Comparison of ENCODE assay signal across 29 mouse cellular contexts in genomic region chr2:5035241-5035640, GRCm38 (mm10). TPM values are rescaled to one million over a fixed set of nuclear protein-coding genes. Genes with fewer than 3 reads are reported as not detected.
"Had no signal": no experiment of that assay in that cellular context is flagged by ENCODE, and none has a peak within 500 bp of the region (broad histone marks: within the 10 kb centered on the region; RNA-seq: fewer than 3 reads in every experiment).

No protein-coding gene starts in this region.

- ATAC-seq: forebrain, postnatal 0 days; hindbrain, postnatal 0 days had no signal

- H3K4me2 ChIP-seq: heart, embryonic 11.5 days; heart, embryonic 13.5 days; heart, embryonic 15.5 days; hindbrain, embryonic 12.5 days; hindbrain, embryonic 15.5 days; limb, embryonic 12.5 days had no signal

- H3K4me3 ChIP-seq: heart, adult 2 months; heart, embryonic 13.5 days; heart, embryonic 15.5 days; hindbrain, embryonic 12.5 days; hindbrain, embryonic 15.5 days; layer of hippocampus, adult 2 months; left cerebral cortex, adult 2 months; limb, embryonic 10.5 days; limb, embryonic 12.5 days had no signal

- H3K9ac ChIP-seq: forebrain, postnatal 0 days; heart, embryonic 13.5 days; heart, embryonic 15.5 days; hindbrain, embryonic 12.5 days; hindbrain, embryonic 15.5 days; limb, embryonic 12.5 days; liver, embryonic 14.5 days had no signal

- H3K36me3 ChIP-seq: heart, embryonic 15.5 days; hindbrain, embryonic 12.5 days; hindbrain, embryonic 15.5 days; limb, embryonic 10.5 days; limb, embryonic 12.5 days had no signal

- H3K4me1 ChIP-seq: hindbrain, embryonic 15.5 days; limb, embryonic 10.5 days; limb, embryonic 12.5 days had no signal

- H3K27me3 ChIP-seq: heart, embryonic 13.5 days; heart, embryonic 15.5 days; hindbrain, embryonic 12.5 days; hindbrain, embryonic 15.5 days; limb, embryonic 12.5 days had no signal

- H3K9me3 ChIP-seq: heart, embryonic 13.5 days; heart, embryonic 15.5 days; hindbrain, embryonic 12.5 days; hindbrain, embryonic 15.5 days; limb, embryonic 10.5 days; limb, embryonic 12.5 days had no signal

- H3K27ac ChIP-seq: heart, adult 2 months; heart, embryonic 13.5 days; heart, embryonic 15.5 days; hindbrain, embryonic 12.5 days; hindbrain, embryonic 15.5 days; hindbrain, postnatal 0 days; layer of hippocampus, adult 2 months; left cerebral cortex, adult 2 months; limb, embryonic 10.5 days; limb, embryonic 12.5 days; liver, embryonic 14.5 days had no signal

- DNase-seq: forebrain, postnatal 0 days; gastrocnemius, postnatal 14 days; gastrocnemius, postnatal 36 days; heart, adult 11 months; heart, adult 2 months; heart, postnatal 14 days; heart, postnatal 36 days; kidney, adult 18-20 months; kidney, adult 8-10 months; kidney, postnatal 10 days; kidney, postnatal 25 days; kidney, postnatal 4 days had no signal

RNA-seq across cellular contexts. Expression of gene Mcm10, which starts 22.6 kb away (rescaled TPM):
- total RNA-seq: gastrocnemius, adult 8-10 months had no signal

RNA-seq across cellular contexts. Expression of gene Ucma, which starts 59.3 kb away (rescaled TPM):
- total RNA-seq: forebrain, postnatal 0 days; gastrocnemius, postnatal 36 days; heart, adult 2 months; heart, postnatal 14 days; heart, postnatal 36 days; hematopoietic stem cell, adult 5-6 weeks had no signal
- polyA plus RNA-seq: heart, embryonic 11.5 days; heart, embryonic 13.5 days; heart, postnatal 0 days; intestine, embryonic 14.5 days; kidney, embryonic 14.5 days; kidney, embryonic 16.5 days; limb, embryonic 10.5 days; limb, embryonic 12.5 days; liver, embryonic 14.5 days had no signal
